Mouse (Mus musculus) 416B (cell line): ENCODE data around the gene Gm21970.
"Not testable (repeated sequence)": the region's sequence is repeated elsewhere in the genome, so short reads cannot be mapped to it uniquely, and the experiment has no call there.

Experiments used
- DNase-seq: peaks from one replicate; pipeline ENCODE4 v3.0.0; 2011; ENCODE audit warnings: low read depth

The Gm21970 gene

GRCm38 (mm10) chr16:91438599-91438998 lies 47.1 kb downstream of the Gm21970 start:
- DNase-seq: not testable (repeated sequence)

GRCm38 (mm10) chr16:91441366-91441765 lies 49.8 kb downstream of the Gm21970 start:
- DNase-seq: peak; percentile 89

GRCm38 (mm10) chr16:91441811-91442240 lies 50.3 kb downstream of the Gm21970 start:
- DNase-seq: no peak

- DNase-seq: no peak
Observed at GRCm38 (mm10) chr16:91442446-91442845, 50.9 kb downstream of the Gm21970 start.

GRCm38 (mm10) chr16:91443211-91443611 lies 51.7 kb downstream of the Gm21970 start:
- DNase-seq: no peak

- DNase-seq: no peak
Observed at GRCm38 (mm10) chr16:91444847-91445246, 53.3 kb downstream of the Gm21970 start.

GRCm38 (mm10) chr16:91445566-91445965 lies 54.0 kb downstream of the Gm21970 start:
- no peak for DNase-seq

GRCm38 (mm10) chr16:91446778-91447511 lies 55.4 kb downstream of the Gm21970 start:
- DNase-seq: no peak

- DNase-seq: no peak
Observed at GRCm38 (mm10) chr16:91447512-91447900, 56.0 kb downstream of the Gm21970 start.

- DNase-seq: no peak
Observed at GRCm38 (mm10) chr16:91448088-91448487, 56.6 kb downstream of the Gm21970 start.

GRCm38 (mm10) chr16:91448895-91449294 lies 57.4 kb downstream of the Gm21970 start:
- DNase-seq: no peak

- DNase-seq: no peak
Observed at GRCm38 (mm10) chr16:91450137-91451064, 58.9 kb downstream of the Gm21970 start.

- no peak for DNase-seq
Observed at GRCm38 (mm10) chr16:91451949-91452348, 60.4 kb downstream of the Gm21970 start.

- DNase-seq: peak; percentile 63
Observed at GRCm38 (mm10) chr16:91452363-91452896, 60.9 kb downstream of the Gm21970 start.

GRCm38 (mm10) chr16:91455868-91456267 lies 64.3 kb downstream of the Gm21970 start:
- no peak for DNase-seq

- DNase-seq: no peak
Observed at GRCm38 (mm10) chr16:91458301-91458746, 66.8 kb downstream of the Gm21970 start.

GRCm38 (mm10) chr16:91458976-91459375 lies 67.5 kb downstream of the Gm21970 start:
- DNase-seq: no peak

- DNase-seq: no peak
Observed at GRCm38 (mm10) chr16:91459396-91459795, 67.9 kb downstream of the Gm21970 start.

- peak; percentile 65 for DNase-seq
Observed at GRCm38 (mm10) chr16:91459841-91460370, 68.4 kb downstream of the Gm21970 start.

GRCm38 (mm10) chr16:91461066-91461638 lies 69.6 kb downstream of the Gm21970 start:
- no peak for DNase-seq

GRCm38 (mm10) chr16:91461773-91462181 lies 70.3 kb downstream of the Gm21970 start:
- no peak for DNase-seq

- DNase-seq: no peak
Observed at GRCm38 (mm10) chr16:91462644-91463043, 71.1 kb downstream of the Gm21970 start.
